Mouse (Mus musculus): ENCODE measurements around the gene Slc38a1. TPM values are rescaled to one million over a fixed set of nuclear protein-coding genes. Genes with fewer than 3 reads are reported as not detected.
"Not testable (repeated sequence)": the region's sequence is repeated elsewhere in the genome, so short reads cannot be mapped to it uniquely, and the experiment has no call there.

Slc38a1 gene
- polyA plus RNA-seq, 1 experiment from 2014 or later = 149 TPM

DNA sequence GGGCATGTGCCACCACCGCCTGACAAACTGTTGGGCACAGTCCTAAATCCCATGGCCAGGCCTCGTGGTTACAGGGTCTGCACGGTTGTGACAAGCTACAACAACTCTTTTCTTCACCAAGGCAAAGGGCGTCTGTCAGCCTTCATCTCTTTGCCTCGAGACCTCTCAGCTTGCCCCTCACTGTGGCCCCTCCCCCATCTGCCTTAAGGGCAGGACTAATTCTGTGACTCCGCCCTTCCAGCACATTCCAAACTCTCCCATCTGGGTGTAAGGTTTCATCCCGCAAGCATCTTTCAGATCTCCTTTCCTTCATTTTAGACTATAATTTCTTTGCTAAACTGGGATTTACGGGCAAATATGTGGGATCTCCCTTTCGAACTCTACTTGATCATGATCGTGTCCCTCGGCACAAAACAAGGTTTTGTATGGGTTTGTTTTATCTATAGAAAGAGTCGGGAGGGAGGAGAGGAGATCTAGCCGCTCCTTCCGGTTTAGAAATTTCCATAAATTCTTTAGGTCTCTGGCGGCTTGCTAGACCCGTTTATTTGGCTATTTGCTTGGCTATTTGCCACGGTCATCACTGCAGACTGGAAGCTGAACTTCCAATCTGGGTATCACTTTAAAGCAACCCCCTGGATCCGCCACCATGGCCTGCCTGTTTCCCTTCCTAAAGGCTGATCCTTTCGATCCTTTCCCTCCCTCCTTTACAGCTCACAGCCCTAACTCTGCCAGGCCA, 7.9 kb downstream of the Slc38a1 start:
- H3K4me2 ChIP-seq (replicated peaks; ENCODE audit: low read depth, low read length) = no peak overlapping the region
- no peaks in the 10 kb centered on the region for H3K27me3 ChIP-seq (ENCODE audit: control insufficient read depth, insufficient read depth, low read length)
- 89% methylated on average over 19 of the region's 19 CpGs for WGBS
- no peak overlapping the region for H3K4me3 ChIP-seq (ENCODE audit: low read depth, low read length)
- no peak overlapping the region for H3K9ac ChIP-seq (ENCODE audit: low read depth, low read length)
- ATAC-seq (ENCODE audit: low FRiP score) (no peak), DNase-seq (ENCODE audit: low spot score) (no peak)
- H3K4me1 ChIP-seq (replicated peaks; ENCODE audit: control insufficient read depth, insufficient read depth, low read length) = peaks cover 6% of the 10 kb centered on the region; the same call in 1 of the 2 replicates
- H3K27ac ChIP-seq (ENCODE audit: low read depth, low read length) = no peak overlapping the region
- H3K9me3 ChIP-seq (ENCODE audit: control insufficient read depth, low read length) = peaks cover 5% of the 10 kb centered on the region; the same call in 1 of the 2 replicates
- peaks cover 32% of the 10 kb centered on the region for H3K36me3 ChIP-seq (ENCODE audit: control insufficient read depth, insufficient read depth, low read length)

DNA sequence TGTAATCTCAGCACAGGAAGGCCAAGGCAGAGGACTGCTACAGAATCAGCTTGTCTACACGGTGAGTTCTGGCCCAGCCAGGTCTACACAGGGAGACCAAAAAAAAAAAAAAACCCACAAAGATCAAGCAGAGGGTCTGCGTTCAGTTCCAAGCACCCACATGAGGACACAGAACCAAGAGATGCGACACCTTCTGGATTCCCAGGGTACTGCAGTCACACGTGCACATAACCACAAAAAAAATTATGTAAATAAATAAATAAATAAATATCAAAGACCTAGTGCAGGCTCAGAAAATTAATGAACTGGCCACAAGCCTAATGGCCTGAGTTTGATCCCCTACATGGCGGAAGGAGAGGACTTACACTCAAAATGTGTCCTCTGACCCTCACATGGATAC, 10.5 kb downstream of the Slc38a1 start:
- peaks cover 5% of the 10 kb centered on the region; the same call in 1 of the 2 replicates for H3K9me3 ChIP-seq (ENCODE audit: control insufficient read depth, low read length)
- DNase-seq (ENCODE audit: low spot score) (no peak), ATAC-seq (ENCODE audit: low FRiP score) (no peak)
- no peak overlapping the region for H3K4me2 ChIP-seq (replicated peaks; ENCODE audit: low read depth, low read length)
- no peak overlapping the region for H3K9ac ChIP-seq (ENCODE audit: low read depth, low read length)
- H3K27me3 ChIP-seq (ENCODE audit: control insufficient read depth, insufficient read depth, low read length) = no peaks in the 10 kb centered on the region
- 96% methylated on average over 5 of the region's 5 CpGs for WGBS
- H3K4me3 ChIP-seq (ENCODE audit: low read depth, low read length) = no peak overlapping the region
- no peak overlapping the region for H3K27ac ChIP-seq (ENCODE audit: low read depth, low read length)
- H3K36me3 ChIP-seq (ENCODE audit: control insufficient read depth, insufficient read depth, low read length) = peaks cover 24% of the 10 kb centered on the region
- no peaks in the 10 kb centered on the region for H3K4me1 ChIP-seq (replicated peaks; ENCODE audit: control insufficient read depth, insufficient read depth, low read length)

- no peak for ATAC-seq (ENCODE audit: low FRiP score)
- no peak overlapping the region for H3K9ac ChIP-seq (ENCODE audit: low read depth, low read length)
- H3K36me3 ChIP-seq (ENCODE audit: control insufficient read depth, insufficient read depth, low read length) = peaks cover 20% of the 10 kb centered on the region
- WGBS = 90% methylated on average over 13 of the region's 13 CpGs
- H3K27ac ChIP-seq (ENCODE audit: low read depth, low read length) = no peak overlapping the region
- peaks cover 5% of the 10 kb centered on the region; the same call in 1 of the 2 replicates for H3K9me3 ChIP-seq (ENCODE audit: control insufficient read depth, low read length)
- H3K4me2 ChIP-seq (replicated peaks; ENCODE audit: low read depth, low read length) = no peak overlapping the region
- no peaks in the 10 kb centered on the region for H3K4me1 ChIP-seq (replicated peaks; ENCODE audit: control insufficient read depth, insufficient read depth, low read length)
- H3K4me3 ChIP-seq (ENCODE audit: low read depth, low read length) = no peak overlapping the region
- no peak for DNase-seq (ENCODE audit: low spot score)
- H3K27me3 ChIP-seq (ENCODE audit: control insufficient read depth, insufficient read depth, low read length) = no peaks in the 10 kb centered on the region
These were observed 11.5 kb downstream of the Slc38a1 start for GRCm38 (mm10) chr15:96631107-96631718.

DNA sequence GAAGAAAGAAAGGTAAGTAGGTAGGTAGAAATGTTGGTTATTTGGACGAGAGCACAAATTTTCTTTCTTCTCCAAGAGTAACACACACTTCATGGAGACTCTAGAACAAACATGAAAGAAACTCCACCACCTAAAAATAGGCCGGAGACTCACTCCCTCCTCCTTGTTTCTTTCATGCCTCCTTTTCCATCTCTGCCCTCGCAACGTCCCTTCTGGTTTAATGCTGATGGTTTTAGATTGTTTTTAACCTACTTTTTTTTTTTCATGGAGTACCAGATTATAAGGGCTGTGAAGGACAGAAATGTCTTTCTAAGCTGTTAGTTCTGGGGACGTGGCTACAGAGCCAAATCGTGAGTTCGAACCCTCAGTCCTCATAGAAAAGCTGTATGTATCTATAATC, 14.5 kb downstream of the Slc38a1 start:
- Histone ChIP-seq H3K9me3 (ENCODE audit: control insufficient read depth, low read length) (no peaks in the 10 kb centered on the region), H3K27ac (ENCODE audit: low read depth, low read length) (no peak overlapping the region), H3K4me3 (ENCODE audit: low read depth, low read length) (no peak overlapping the region), H3K4me1 (replicated peaks; ENCODE audit: control insufficient read depth, insufficient read depth, low read length) (no peaks in the 10 kb centered on the region), H3K36me3 (ENCODE audit: control insufficient read depth, insufficient read depth, low read length) (peaks cover 15% of the 10 kb centered on the region), H3K9ac (ENCODE audit: low read depth, low read length) (no peak overlapping the region), H3K27me3 (ENCODE audit: control insufficient read depth, insufficient read depth, low read length) (no peaks in the 10 kb centered on the region), H3K4me2 (replicated peaks; ENCODE audit: low read depth, low read length) (no peak overlapping the region)
- 96% methylated on average over 7 of the region's 7 CpGs for WGBS
- ATAC-seq (ENCODE audit: low FRiP score) (no peak), DNase-seq (ENCODE audit: low spot score) (no peak)

DNA sequence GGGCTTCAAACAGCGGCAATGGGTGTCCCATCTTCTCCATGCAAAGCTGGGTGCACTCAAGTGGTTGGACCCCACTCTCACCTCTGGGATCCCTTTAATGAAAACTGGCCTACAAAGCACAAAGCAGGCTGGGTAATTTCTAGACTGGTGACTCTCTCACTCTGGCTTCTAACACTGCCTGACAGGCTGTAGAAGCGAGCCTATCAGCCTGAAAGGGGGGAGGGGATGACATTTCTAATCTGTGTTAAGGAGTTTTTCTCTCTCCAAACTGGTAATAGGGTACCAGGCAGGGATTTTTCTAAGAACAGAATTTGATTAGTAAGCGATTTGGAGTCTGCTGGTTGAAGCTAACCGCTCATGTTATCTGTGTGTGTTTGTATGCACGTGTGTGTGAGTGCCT, 15.8 kb downstream of the Slc38a1 start:
- ATAC-seq (ENCODE audit: low FRiP score) (no peak), DNase-seq (ENCODE audit: low spot score) (no peak)
- Histone ChIP-seq H3K36me3 (ENCODE audit: control insufficient read depth, insufficient read depth, low read length) (peaks cover 18% of the 10 kb centered on the region), H3K4me3 (ENCODE audit: low read depth, low read length) (no peak overlapping the region), H3K4me2 (replicated peaks; ENCODE audit: low read depth, low read length) (no peak overlapping the region), H3K27ac (ENCODE audit: low read depth, low read length) (no peak overlapping the region), H3K4me1 (replicated peaks; ENCODE audit: control insufficient read depth, insufficient read depth, low read length) (no peaks in the 10 kb centered on the region), H3K9me3 (ENCODE audit: control insufficient read depth, low read length) (no peaks in the 10 kb centered on the region), H3K27me3 (ENCODE audit: control insufficient read depth, insufficient read depth, low read length) (no peaks in the 10 kb centered on the region), H3K9ac (ENCODE audit: low read depth, low read length) (no peak overlapping the region)
- 82% methylated on average over 5 of the region's 5 CpGs for WGBS

- H3K36me3 ChIP-seq (ENCODE audit: control insufficient read depth, insufficient read depth, low read length) = peaks cover 25% of the 10 kb centered on the region
- not testable (repeated sequence) for H3K27ac ChIP-seq (ENCODE audit: low read depth, low read length); H3K9ac ChIP-seq (ENCODE audit: low read depth, low read length); H3K4me1 ChIP-seq (replicated peaks; ENCODE audit: control insufficient read depth, insufficient read depth, low read length); ATAC-seq (ENCODE audit: low FRiP score); H3K27me3 ChIP-seq (ENCODE audit: control insufficient read depth, insufficient read depth, low read length); H3K4me2 ChIP-seq (replicated peaks; ENCODE audit: low read depth, low read length); H3K4me3 ChIP-seq (ENCODE audit: low read depth, low read length); H3K9me3 ChIP-seq (ENCODE audit: control insufficient read depth, low read length); DNase-seq (ENCODE audit: low spot score)
- WGBS = 96% methylated on average over 9 of the region's 9 CpGs
These were observed 17.7 kb downstream of the Slc38a1 start for GRCm38 (mm10) chr15:96625012-96625411.

DNA sequence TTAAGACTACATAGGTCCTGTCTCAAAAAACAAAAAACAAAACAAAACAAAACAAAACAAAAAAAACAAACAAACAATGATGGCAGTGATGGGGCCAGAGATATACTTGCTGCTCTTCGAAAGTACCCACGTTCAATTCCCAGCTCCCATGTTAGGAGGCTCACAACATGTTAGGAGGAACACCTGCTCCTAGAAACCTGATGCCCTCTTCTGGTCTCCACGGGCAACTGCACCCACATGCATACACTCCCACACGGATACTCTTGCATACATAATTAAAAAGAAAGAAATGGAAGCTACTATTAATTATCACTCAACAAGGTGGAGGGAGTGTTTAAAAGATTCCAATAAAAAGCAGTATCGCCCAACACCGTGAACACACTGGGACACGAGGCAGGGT, 20.3 kb downstream of the Slc38a1 start:
- Histone ChIP-seq H3K9me3 (ENCODE audit: control insufficient read depth, low read length) (no peaks in the 10 kb centered on the region), H3K9ac (ENCODE audit: low read depth, low read length) (no peak overlapping the region), H3K4me3 (ENCODE audit: low read depth, low read length) (no peak overlapping the region), H3K4me2 (replicated peaks; ENCODE audit: low read depth, low read length) (no peak overlapping the region), H3K27ac (ENCODE audit: low read depth, low read length) (no peak overlapping the region), H3K36me3 (ENCODE audit: control insufficient read depth, insufficient read depth, low read length) (peaks cover 28% of the 10 kb centered on the region), H3K27me3 (ENCODE audit: control insufficient read depth, insufficient read depth, low read length) (no peaks in the 10 kb centered on the region), H3K4me1 (replicated peaks; ENCODE audit: control insufficient read depth, insufficient read depth, low read length) (no peaks in the 10 kb centered on the region)
- 95% methylated on average over 7 of the region's 7 CpGs for WGBS
- no peak for DNase-seq (ENCODE audit: low spot score)
- ATAC-seq (ENCODE audit: low FRiP score) = no peak

DNA sequence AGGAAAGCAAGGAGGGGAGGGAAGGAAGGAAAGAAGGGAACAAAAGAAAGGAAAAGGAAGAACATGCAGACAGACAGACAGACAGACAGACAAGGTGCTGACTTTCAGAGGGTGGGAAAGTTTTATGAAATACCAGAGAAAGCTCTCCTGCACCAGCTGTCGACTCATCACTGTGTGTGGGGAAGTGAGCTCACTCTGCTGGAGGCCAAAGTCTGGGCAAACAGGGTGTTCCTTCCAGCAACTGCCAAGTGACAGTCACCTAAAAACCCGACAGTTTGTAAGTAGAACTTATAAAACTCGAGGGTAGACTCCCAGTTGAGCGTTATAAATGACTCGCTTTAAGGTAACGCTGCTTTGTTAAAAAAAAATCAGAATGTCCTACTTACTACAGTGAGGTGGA, 21.0 kb downstream of the Slc38a1 start:
- no peaks in the 10 kb centered on the region for H3K27me3 ChIP-seq (ENCODE audit: control insufficient read depth, insufficient read depth, low read length)
- no peak overlapping the region for H3K4me2 ChIP-seq (replicated peaks; ENCODE audit: low read depth, low read length)
- DNase-seq (ENCODE audit: low spot score) = no peak
- no peak overlapping the region for H3K27ac ChIP-seq (ENCODE audit: low read depth, low read length)
- H3K4me1 ChIP-seq (replicated peaks; ENCODE audit: control insufficient read depth, insufficient read depth, low read length) = no peaks in the 10 kb centered on the region
- H3K36me3 ChIP-seq (ENCODE audit: control insufficient read depth, insufficient read depth, low read length) = peaks cover 32% of the 10 kb centered on the region
- 95% methylated on average over 6 of the region's 6 CpGs for WGBS
- no peak overlapping the region for H3K9ac ChIP-seq (ENCODE audit: low read depth, low read length)
- no peak overlapping the region for H3K4me3 ChIP-seq (ENCODE audit: low read depth, low read length)
- H3K9me3 ChIP-seq (ENCODE audit: control insufficient read depth, low read length) = no peaks in the 10 kb centered on the region
- ATAC-seq (ENCODE audit: low FRiP score) = no peak

DNA sequence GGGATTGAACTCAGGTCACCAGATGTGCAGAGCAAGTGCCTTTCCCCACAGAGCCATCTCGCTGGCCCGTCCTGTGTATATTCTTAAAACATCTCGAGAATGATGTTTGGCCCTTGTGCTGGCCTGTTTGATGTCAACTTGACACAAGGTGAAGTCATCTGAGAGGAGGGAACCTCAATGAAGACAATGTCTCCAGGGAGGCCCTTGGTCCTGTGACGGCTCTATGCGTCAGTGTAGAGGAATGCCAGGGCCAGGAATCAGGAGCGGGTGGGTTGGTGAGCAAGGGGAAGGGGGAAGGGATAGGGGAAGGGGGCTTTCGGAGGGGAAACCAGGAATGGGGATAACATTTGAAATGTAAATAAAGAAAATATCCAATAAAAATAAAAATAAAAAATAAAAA, 25.2 kb downstream of the Slc38a1 start:
- no peak for DNase-seq (ENCODE audit: low spot score)
- peaks cover 49% of the 10 kb centered on the region for H3K36me3 ChIP-seq (ENCODE audit: control insufficient read depth, insufficient read depth, low read length)
- 94% methylated on average over 7 of the region's 7 CpGs for WGBS

More for the DNA sequence above, 25.2 kb downstream of the Slc38a1 start:
- H3K9ac ChIP-seq (ENCODE audit: low read depth, low read length) = no peak overlapping the region
- H3K27ac ChIP-seq (ENCODE audit: low read depth, low read length) = no peak overlapping the region
- ATAC-seq (ENCODE audit: low FRiP score) = no peak
- H3K4me2 ChIP-seq (replicated peaks; ENCODE audit: low read depth, low read length) = no peak overlapping the region
- peaks cover 4% of the 10 kb centered on the region; the same call in 1 of the 2 replicates for H3K9me3 ChIP-seq (ENCODE audit: control insufficient read depth, low read length)
- H3K27me3 ChIP-seq (ENCODE audit: control insufficient read depth, insufficient read depth, low read length) = no peaks in the 10 kb centered on the region
- H3K4me1 ChIP-seq (replicated peaks; ENCODE audit: control insufficient read depth, insufficient read depth, low read length) = no peaks in the 10 kb centered on the region
- no peak overlapping the region for H3K4me3 ChIP-seq (ENCODE audit: low read depth, low read length)
